Mouse (Mus musculus): ENCODE results near the gene Osbpl3. TPM values are rescaled to one million over a fixed set of nuclear protein-coding genes. Genes with fewer than 3 reads are reported as not detected.

Osbpl3 gene
- polyA plus RNA-seq, 1 experiment from 2014 or later: 5.1 TPM

GRCm38 (mm10) chr6:50464690-50465485 lies 8.9 kb upstream of the Osbpl3 start:
- H3K4me2 ChIP-seq: no peak overlapping the region
- no peak for ATAC-seq (ENCODE audit: low read depth)
- no peak overlapping the region for H3K27ac ChIP-seq (replicated peaks)
- WGBS: 85% methylated on average over 9 of the region's 9 CpGs
- H3K36me3 ChIP-seq: no peaks in the 10 kb centered on the region
- no peaks in the 10 kb centered on the region for H3K4me1 ChIP-seq (replicated peaks)
- H3K4me3 ChIP-seq: no peak overlapping the region
- H3K9ac ChIP-seq: no peak overlapping the region
- H3K27me3 ChIP-seq: no peaks in the 10 kb centered on the region
- no peaks in the 10 kb centered on the region for H3K9me3 ChIP-seq

GRCm38 (mm10) chr6:50462026-50462425 lies 6.0 kb upstream of the Osbpl3 start:
- Histone ChIP-seq H3K27ac (replicated peaks) (no peak overlapping the region), H3K27me3 (peaks cover 5% of the 10 kb centered on the region; the same call in 1 of the 2 replicates), H3K36me3 (no peaks in the 10 kb centered on the region), H3K4me1 (replicated peaks) (peaks cover 2% of the 10 kb centered on the region; the same call in 1 of the 2 replicates), H3K9ac (no peak overlapping the region), H3K4me2 (no peak overlapping the region), H3K4me3 (no peak overlapping the region), H3K9me3 (no peaks in the 10 kb centered on the region)
- 76% methylated on average over 4 of the region's 4 CpGs for WGBS
- no peak for ATAC-seq (ENCODE audit: low read depth)

GRCm38 (mm10) chr6:50461585-50461984 lies 5.6 kb upstream of the Osbpl3 start:
- Histone ChIP-seq H3K9me3 (no peaks in the 10 kb centered on the region), H3K27me3 (peaks cover 5% of the 10 kb centered on the region), H3K36me3 (no peaks in the 10 kb centered on the region), H3K4me3 (no peak overlapping the region), H3K4me1 (replicated peaks) (peaks cover 6% of the 10 kb centered on the region), H3K27ac (replicated peaks) (no peak overlapping the region), H3K4me2 (no peak overlapping the region), H3K9ac (no peak overlapping the region)
- WGBS: 90% methylated on average over 3 of the region's 3 CpGs
- ATAC-seq (ENCODE audit: low read depth): no peak

GRCm38 (mm10) chr6:50460646-50461045 lies 4.6 kb upstream of the Osbpl3 start:
- Histone ChIP-seq H3K4me2 (no peak overlapping the region), H3K27ac (replicated peaks) (no peak overlapping the region), H3K4me3 (no peak overlapping the region), H3K36me3 (no peaks in the 10 kb centered on the region), H3K4me1 (replicated peaks) (peaks cover 11% of the 10 kb centered on the region), H3K9ac (no peak overlapping the region), H3K27me3 (peaks cover 5% of the 10 kb centered on the region), H3K9me3 (no peaks in the 10 kb centered on the region)
- WGBS: 94% methylated on average over 5 of the region's 5 CpGs
- ATAC-seq (ENCODE audit: low read depth): no peak

GRCm38 (mm10) chr6:50460246-50460645 lies 4.2 kb upstream of the Osbpl3 start:
- Histone ChIP-seq H3K36me3 (no peaks in the 10 kb centered on the region), H3K4me3 (no peak overlapping the region), H3K27me3 (peaks cover 5% of the 10 kb centered on the region), H3K4me1 (replicated peaks) (peaks cover 13% of the 10 kb centered on the region), H3K9ac (no peak overlapping the region), H3K9me3 (no peaks in the 10 kb centered on the region), H3K27ac (replicated peaks) (no peak overlapping the region), H3K4me2 (no peak overlapping the region)
- ATAC-seq (ENCODE audit: low read depth): no peak

GRCm38 (mm10) chr6:50459271-50459670 lies 3.3 kb upstream of the Osbpl3 start:
- 83% methylated on average over 5 of the region's 5 CpGs for WGBS
- H3K27me3 ChIP-seq: peaks cover 6% of the 10 kb centered on the region

GRCm38 (mm10) chr6:50457551-50458348 lies 1.7 kb upstream of the Osbpl3 start:
- H3K36me3 ChIP-seq: no peaks in the 10 kb centered on the region
- H3K9ac ChIP-seq: no peak overlapping the region
- no peak for ATAC-seq (ENCODE audit: low read depth)
- peaks cover 12% of the 10 kb centered on the region for H3K27me3 ChIP-seq
- H3K4me3 ChIP-seq: no peak overlapping the region
- H3K4me2 ChIP-seq: no peak overlapping the region
- H3K4me1 ChIP-seq (replicated peaks): peaks cover 21% of the 10 kb centered on the region
- H3K9me3 ChIP-seq: no peaks in the 10 kb centered on the region
- no peak overlapping the region for H3K27ac ChIP-seq (replicated peaks)
- 86% methylated on average over 12 of the region's 12 CpGs for WGBS

More at GRCm38 (mm10) chr6:50459271-50459670, 3.3 kb upstream of the Osbpl3 start:
- Histone ChIP-seq H3K9me3 (no peaks in the 10 kb centered on the region), H3K27ac (replicated peaks) (no peak overlapping the region), H3K36me3 (no peaks in the 10 kb centered on the region), H3K9ac (no peak overlapping the region), H3K4me2 (no peak overlapping the region), H3K4me3 (no peak overlapping the region), H3K4me1 (replicated peaks) (peaks cover 21% of the 10 kb centered on the region)
- ATAC-seq (ENCODE audit: low read depth): no peak

- no peaks in the 10 kb centered on the region for H3K36me3 ChIP-seq
- no peaks in the 10 kb centered on the region for H3K9me3 ChIP-seq
- H3K4me3 ChIP-seq: peak overlapping the region; percentile 58; the same call in 1 of the 2 replicates
- peaks cover 21% of the 10 kb centered on the region for H3K4me1 ChIP-seq (replicated peaks)
- ATAC-seq (ENCODE audit: low read depth): no peak
- no peak overlapping the region for H3K9ac ChIP-seq
- peak overlapping the region; percentile 84 for H3K4me2 ChIP-seq
- H3K27ac ChIP-seq (replicated peaks): no peak overlapping the region
- H3K27me3 ChIP-seq: peaks cover 13% of the 10 kb centered on the region
- 58% methylated on average over 14 of the region's 14 CpGs for whole genome bisulfite sequencing
Measured at GRCm38 (mm10) chr6:50456706-50457105, 705 bp upstream of the Osbpl3 start.

GRCm38 (mm10) chr6:50455102-50455828 lies 736 bp downstream of the Osbpl3 start:
- Histone ChIP-seq H3K27ac (replicated peaks) (peak overlapping the region; percentile 49; the same call in 1 of the 2 replicates), H3K4me2 (peak overlapping the region; percentile 84), H3K27me3 (peaks cover 13% of the 10 kb centered on the region), H3K4me3 (peak overlapping the region; percentile 58), H3K36me3 (no peaks in the 10 kb centered on the region), H3K9me3 (no peaks in the 10 kb centered on the region), H3K9ac (peak overlapping the region; percentile 72), H3K4me1 (replicated peaks) (peaks cover 21% of the 10 kb centered on the region)
- peak; percentile 58 for ATAC-seq (ENCODE audit: low read depth)
- under 1% methylated on average over 39 of the region's 39 CpGs for WGBS

GRCm38 (mm10) chr6:50453651-50454050 lies 2.4 kb downstream of the Osbpl3 start:
- Histone ChIP-seq H3K9ac (no peak overlapping the region), H3K36me3 (no peaks in the 10 kb centered on the region), H3K27me3 (peaks cover 13% of the 10 kb centered on the region), H3K4me2 (no peak overlapping the region), H3K27ac (replicated peaks) (no peak overlapping the region), H3K4me3 (no peak overlapping the region), H3K4me1 (replicated peaks) (peaks cover 21% of the 10 kb centered on the region), H3K9me3 (no peaks in the 10 kb centered on the region)
- ATAC-seq (ENCODE audit: low read depth): no peak
- 62% methylated on average over 6 of the region's 6 CpGs for WGBS

GRCm38 (mm10) chr6:50452220-50452619 lies 3.8 kb downstream of the Osbpl3 start:
- H3K4me3 ChIP-seq: no peak overlapping the region
- H3K36me3 ChIP-seq: no peaks in the 10 kb centered on the region
- peaks cover 21% of the 10 kb centered on the region for H3K4me1 ChIP-seq (replicated peaks)
- H3K9ac ChIP-seq: no peak overlapping the region
- H3K9me3 ChIP-seq: no peaks in the 10 kb centered on the region
- no peak overlapping the region for H3K4me2 ChIP-seq
- WGBS: 94% methylated on average over 10 of the region's 10 CpGs
- no peak overlapping the region for H3K27ac ChIP-seq (replicated peaks)
- ATAC-seq (ENCODE audit: low read depth): no peak
- H3K27me3 ChIP-seq: peaks cover 9% of the 10 kb centered on the region

- no peak overlapping the region for H3K9ac ChIP-seq
- no peaks in the 10 kb centered on the region for H3K27me3 ChIP-seq
- peak; percentile 50; the same call in 1 of the 2 replicates for ATAC-seq (ENCODE audit: low read depth)
- no peak overlapping the region for H3K27ac ChIP-seq (replicated peaks)
- H3K36me3 ChIP-seq: no peaks in the 10 kb centered on the region
- H3K4me3 ChIP-seq: no peak overlapping the region
- H3K9me3 ChIP-seq: no peaks in the 10 kb centered on the region
- WGBS: 40% methylated on average over 2 of the region's 2 CpGs
- H3K4me2 ChIP-seq: no peak overlapping the region
- no peaks in the 10 kb centered on the region for H3K4me1 ChIP-seq (replicated peaks)
Measured at GRCm38 (mm10) chr6:50445616-50446015, 10.4 kb downstream of the Osbpl3 start.

All from neural tube, embryonic 13.5 days (tissue).